Mouse (Mus musculus) T-helper 17 cell (primary cell): ENCODE data around the gene Pax4.

Source experiments
- in situ Hi-C, 2 experiments: fragments of 300-600 bp; cut with MboI, MseI; formaldehyde crosslinking; loops; 1 replicate in 1 of 2; 2 replicates in 1 of 2; pipeline ENCODE4 v1.15.1; 2025; ENCODE audit warnings: high pct_unique_total_duplicates in 2 of 2

The Pax4 gene

GRCm38 (mm10) chr6:28450481-28450880 is 1.3 kb upstream of the Pax4 start:
- in situ Hi-C loops = no loop called here

DNA sequence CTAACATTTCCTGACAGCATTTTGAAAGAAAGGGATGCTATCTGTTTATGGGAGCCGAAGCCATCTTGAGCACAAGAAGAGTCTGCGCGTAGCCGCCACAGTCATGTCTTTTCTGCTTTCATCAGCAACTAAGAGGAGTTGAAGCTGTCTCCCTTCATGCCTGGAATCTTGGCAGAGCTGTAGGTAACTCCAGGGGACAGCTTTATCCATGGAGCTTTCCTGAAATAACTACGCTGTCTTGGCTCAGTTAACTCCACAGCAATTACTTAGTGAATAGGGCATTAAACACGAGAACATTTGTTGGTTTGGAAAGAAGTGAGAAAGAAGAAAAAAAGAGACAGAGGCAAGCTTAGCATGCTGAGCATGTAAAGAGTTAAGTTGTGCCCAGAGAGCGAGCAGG is 1.2 kb downstream of the Pax4 start:
- in situ Hi-C loops = loop anchor here in 1 of 2 experiments (10.0 kb wide), 1 partner anchor 1827 kb away; no protein-coding TSS in a partner anchor

DNA sequence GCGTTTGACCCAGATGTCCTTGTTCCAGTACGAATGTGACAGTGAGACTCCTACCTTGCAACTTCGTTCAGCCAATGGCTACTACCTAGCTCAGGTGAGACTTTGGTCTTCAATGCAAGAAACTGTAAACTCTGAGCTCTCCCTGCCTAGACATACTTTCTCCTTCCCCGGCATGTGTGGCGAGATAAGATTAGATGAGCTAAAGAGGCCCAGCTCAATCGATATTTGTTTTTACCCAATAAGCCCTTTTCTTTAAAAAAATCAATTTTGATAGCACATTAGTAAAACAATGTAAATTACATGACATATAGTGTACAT is 17.7 kb downstream of the Pax4 start:
- in situ Hi-C loops = no loop called here

GRCm38 (mm10) chr6:28430795-28431537 is 18.2 kb downstream of the Pax4 start:
- in situ Hi-C loops = no loop called here

DNA sequence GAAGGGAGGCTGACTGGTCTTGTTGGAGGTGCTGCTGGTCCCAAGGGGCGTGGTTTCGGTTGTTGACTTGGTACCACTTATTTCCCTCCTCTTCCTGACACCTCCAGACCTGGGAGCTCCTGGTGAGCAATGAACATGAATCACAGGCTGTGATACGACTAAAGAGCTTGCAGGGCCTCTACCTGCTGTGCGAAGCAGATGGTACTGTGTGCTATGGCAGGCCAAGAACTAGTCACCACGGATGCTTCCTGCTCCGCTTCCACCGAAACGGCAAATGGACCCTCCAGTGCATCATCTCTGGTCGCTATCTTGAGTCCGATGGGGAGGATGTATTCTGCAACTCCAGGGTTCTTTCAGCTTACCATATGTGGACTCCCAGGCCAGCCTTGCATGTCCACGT is 19.3 kb downstream of the Pax4 start:
- in situ Hi-C loops = loop anchor here in 1 of 2 experiments (10.0 kb wide), 2 partner anchors 85 to 595 kb away; no protein-coding TSS in a partner anchor

DNA sequence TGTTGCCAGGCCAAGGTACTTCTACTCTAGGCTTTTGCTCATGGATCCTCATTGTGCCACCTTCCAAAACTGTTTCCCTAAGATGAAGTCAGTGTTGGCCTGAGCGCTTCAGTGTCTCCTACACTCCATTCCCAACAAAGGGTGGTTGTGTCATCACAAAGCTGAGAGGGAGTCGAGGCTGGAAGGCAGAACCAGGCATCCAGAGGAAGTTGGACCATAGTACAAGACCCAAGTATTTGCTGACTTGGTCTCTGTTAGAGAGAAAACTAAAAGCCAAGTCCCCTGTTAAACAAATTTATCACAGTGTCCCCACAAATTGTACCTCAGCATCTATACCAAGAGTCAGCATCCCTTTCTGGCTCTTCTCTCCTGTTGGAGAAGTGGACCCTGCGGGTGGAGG is 20.9 kb downstream of the Pax4 start, which contains the start of gene Gcc1:
TSS of gene Gcc1 (minus strand) at position 101 of the 400 bp plus-strand sequence.
- in situ Hi-C loops = loop anchor here in 1 of 2 experiments (10.0 kb wide), 2 partner anchors 87 to 597 kb away; no protein-coding TSS in a partner anchor

GRCm38 (mm10) chr6:28427096-28427839 is 21.9 kb downstream of the Pax4 start, which contains the start of gene Fscn3:
Gene Fscn3, plus strand, starts transcription at chr6:28427789.
- in situ Hi-C loops = loop anchor here in 1 of 2 experiments (10.0 kb wide), 2 partner anchors 88 to 598 kb away; no protein-coding TSS in a partner anchor

- in situ Hi-C loops = loop anchor here in 1 of 2 experiments (10.0 kb wide), 2 partner anchors 90 to 600 kb away; no protein-coding TSS in a partner anchor
These were observed 24.1 kb downstream of the Pax4 start for GRCm38 (mm10) chr6:28425019-28425418.

- in situ Hi-C loops = loop anchor here (5.0 to 10.0 kb wide), 4 partner anchors 58 to 601 kb away; no protein-coding TSS in a partner anchor
These were observed 25.1 kb downstream of the Pax4 start for GRCm38 (mm10) chr6:28423767-28424695.

DNA sequence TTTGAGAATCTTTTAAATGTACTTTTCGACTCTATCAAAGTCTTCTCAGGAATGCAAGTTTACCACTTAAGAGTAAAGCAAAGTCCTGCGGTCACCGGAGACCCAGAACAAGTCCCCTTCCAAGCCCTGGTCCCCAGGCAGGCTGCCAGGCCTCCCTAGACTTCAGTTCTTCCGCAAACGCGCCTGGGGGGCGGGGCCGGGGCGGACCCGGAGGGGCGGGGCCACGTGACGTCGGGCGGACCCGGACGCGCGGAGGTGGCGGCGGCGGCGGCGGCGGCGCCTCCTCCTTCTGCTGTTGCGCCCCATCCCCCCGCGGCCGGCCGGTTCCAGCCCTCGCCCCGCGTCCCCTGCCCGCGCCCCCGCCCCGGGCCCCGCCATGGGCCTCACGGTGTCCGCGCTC is 25.8 kb downstream of the Pax4 start, which contains the start of gene Arf5:
TSS of gene Arf5 (plus strand) at position 248 of the 400 bp plus-strand sequence.
- in situ Hi-C loops = loop anchor here (5.0 to 10.0 kb wide), 4 partner anchors 59 to 601 kb away; no protein-coding TSS in a partner anchor

DNA sequence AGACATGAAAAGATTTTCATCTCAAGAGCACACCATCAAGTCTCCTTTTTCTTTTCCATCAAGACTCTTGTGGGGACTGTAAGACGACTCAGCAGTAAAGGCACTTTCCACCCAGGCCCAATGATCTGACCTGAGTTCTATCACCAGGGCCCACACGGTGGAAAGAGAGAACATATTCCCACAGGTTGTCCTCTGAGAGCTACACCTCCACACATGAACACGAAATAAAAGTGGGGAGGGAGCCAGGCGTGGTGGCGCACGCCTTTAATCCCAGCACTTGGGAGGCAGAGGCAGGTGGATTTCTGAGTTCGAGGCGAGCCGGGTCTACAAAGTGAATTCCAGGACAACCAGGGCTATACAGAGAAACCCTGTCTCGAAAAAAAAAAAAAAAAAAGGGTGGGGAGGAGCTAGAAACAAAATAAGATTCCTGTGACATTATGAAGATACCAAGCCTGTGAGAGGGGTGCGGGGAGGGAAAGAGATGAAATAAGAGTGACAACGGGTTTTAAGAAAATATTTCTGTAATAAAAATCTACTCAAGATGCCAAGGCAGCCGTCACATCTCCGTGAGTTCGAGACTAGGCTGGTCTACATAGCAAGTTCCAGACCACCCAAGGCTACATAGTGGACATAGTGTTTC is 26.4 kb downstream of the Pax4 start:
- in situ Hi-C loops = loop anchor here (5.0 to 10.0 kb wide), 4 partner anchors 60 to 602 kb away; no protein-coding TSS in a partner anchor

GRCm38 (mm10) chr6:28421469-28422000 is 27.6 kb downstream of the Pax4 start:
- in situ Hi-C loops = loop anchor here (5.0 to 10.0 kb wide), 4 partner anchors 61 to 603 kb away; no protein-coding TSS in a partner anchor

DNA sequence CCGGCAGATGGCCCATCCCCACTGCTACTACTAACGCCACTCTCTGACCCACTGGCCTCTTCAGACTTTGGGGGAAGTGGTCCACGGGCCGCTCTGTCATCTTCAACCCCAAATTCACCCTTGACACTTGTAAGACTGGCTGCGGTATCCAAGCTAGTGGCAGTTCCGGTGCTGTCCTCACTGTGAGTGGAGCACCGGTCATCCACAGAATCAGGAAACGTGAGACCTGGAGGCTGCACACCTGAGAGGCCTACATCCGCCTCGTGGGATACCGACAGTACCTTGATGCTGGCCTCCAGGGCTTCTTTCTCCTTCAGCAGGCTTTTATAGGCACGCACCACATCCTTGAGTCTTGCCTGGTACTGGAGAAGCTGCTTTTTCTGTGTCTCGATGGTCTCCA is 28.3 kb downstream of the Pax4 start:
- in situ Hi-C loops = loop anchor here (5.0 to 10.0 kb wide), 4 partner anchors 61 to 604 kb away; no protein-coding TSS in a partner anchor

- in situ Hi-C loops = loop anchor here (5.0 to 10.0 kb wide), 4 partner anchors 62 to 604 kb away; no protein-coding TSS in a partner anchor
These were observed 28.8 kb downstream of the Pax4 start for GRCm38 (mm10) chr6:28420361-28420760.

GRCm38 (mm10) chr6:28419673-28420072 is 29.5 kb downstream of the Pax4 start:
- in situ Hi-C loops = loop anchor here (5.0 to 10.0 kb wide), 4 partner anchors 63 to 605 kb away; no protein-coding TSS in a partner anchor

- in situ Hi-C loops = no loop called here
These were observed 30.7 kb downstream of the Pax4 start for GRCm38 (mm10) chr6:28418449-28418848.

GRCm38 (mm10) chr6:28416981-28417380 is 32.2 kb downstream of the Pax4 start:
- in situ Hi-C loops = no loop called here

- in situ Hi-C loops = no loop called here
These were observed 37.9 kb downstream of the Pax4 start for GRCm38 (mm10) chr6:28411236-28411635.

DNA sequence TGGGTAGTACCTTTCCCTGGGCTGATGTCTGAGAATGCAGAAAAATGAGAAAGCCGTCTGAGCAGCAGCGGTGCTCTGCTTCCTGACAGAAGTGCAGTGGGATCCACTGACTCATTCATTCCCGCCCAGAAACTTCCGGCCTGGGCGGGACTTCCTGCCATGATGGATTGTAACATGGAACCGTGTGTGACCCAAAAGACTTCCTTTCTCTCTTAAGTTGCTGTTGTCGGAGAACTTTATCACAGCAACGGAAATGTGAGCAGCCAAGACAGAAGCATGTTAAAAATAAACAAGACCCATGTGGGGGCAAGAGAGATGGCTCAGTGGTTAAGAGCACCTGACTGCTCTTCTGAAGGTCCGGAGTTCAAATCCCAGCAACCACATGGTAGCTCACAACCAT is 39.1 kb downstream of the Pax4 start:
- in situ Hi-C loops = no loop called here

DNA sequence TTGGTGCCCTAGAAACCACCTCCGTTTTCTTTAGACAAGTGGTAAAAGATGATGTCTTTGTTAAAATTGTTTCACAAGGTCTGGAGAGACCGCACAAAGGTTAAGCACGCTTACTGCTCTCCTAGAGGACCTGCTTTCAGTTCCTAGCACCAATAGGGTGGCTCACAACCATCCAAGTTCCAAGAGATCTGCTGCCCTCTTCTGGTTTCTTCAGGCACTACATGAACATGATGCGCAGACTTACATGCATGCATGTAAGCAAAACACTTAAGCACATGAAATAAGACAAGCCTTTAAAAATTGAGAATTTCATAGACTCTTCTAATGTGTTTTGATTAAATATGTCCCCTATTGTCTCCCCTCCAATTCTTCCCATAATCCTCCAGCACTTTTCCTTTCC is 49.4 kb downstream of the Pax4 start:
- in situ Hi-C loops = loop anchor here (5.0 to 25.0 kb wide), 2 partner anchors 737 to 742 kb away; no protein-coding TSS in a partner anchor
